Mouse (Mus musculus): ENCODE data around the gene Frmpd3. TPM values are rescaled to one million over a fixed set of nuclear protein-coding genes. Genes with fewer than 3 reads are reported as not detected.
A peak's percentile ranks its signal among the peaks of the same experiment; 100 is the strongest.

The Frmpd3 gene
- total and polyA plus RNA-seq, 3 experiments, result under 0.01 to 0.09 TPM; not detected in 1

DNA sequence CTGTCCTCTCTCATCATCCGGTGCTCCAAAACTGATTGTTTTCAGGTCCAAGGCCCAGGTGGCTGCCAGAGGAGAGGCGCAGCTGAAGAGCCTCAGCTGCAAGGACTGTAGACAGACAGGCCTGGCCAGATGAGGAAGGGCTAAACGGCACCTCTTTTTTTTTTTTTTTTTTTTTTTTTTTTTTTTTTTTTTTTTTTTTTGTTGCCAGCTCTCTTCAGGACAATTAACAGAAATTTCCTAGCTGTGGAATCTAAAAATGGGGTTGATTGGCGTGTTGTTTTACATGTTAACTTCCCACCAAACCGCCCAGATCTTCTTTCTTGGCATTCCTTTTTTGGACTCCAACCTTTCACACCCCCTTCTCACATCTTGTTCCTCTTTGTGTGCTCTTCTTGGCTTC lies 87.9 kb downstream of the Frmpd3 start:
- Histone ChIP-seq H3K27me3 (replicated peaks) (no peaks in the 10 kb centered on the region), H3K9me3 (replicated peaks; ENCODE audit: low read length) (no peaks in the 10 kb centered on the region), H3K36me3 (replicated peaks in 1 of 2; ENCODE audit: control insufficient read depth in 1 of 2, insufficient read depth in 1 of 2, low read length in 1 of 2) (no peaks in the 10 kb centered on the region), H3K4me2 (ENCODE audit: insufficient read depth, low read depth, poor library complexity, severe bottlenecking) (no peak overlapping the region), H3K27ac (ENCODE audit: insufficient read depth, low read depth) (no peak overlapping the region), H3K4me3 (replicated peaks in 1 of 3; ENCODE audit: low read depth in 2 of 3, low read length in 2 of 3, poor library complexity in 1 of 3) (no peak overlapping the region), H3K79me2 (replicated peaks; ENCODE audit: control insufficient read depth, extremely low read depth, insufficient read depth, poor library complexity, severe bottlenecking) (no peaks in the 10 kb centered on the region), H3K4me1 (ENCODE audit: control insufficient read depth in 1 of 2, insufficient read depth in 2 of 2) (peaks cover 10 to 23% of the 10 kb centered on the region in 2 experiments), H3K9ac (ENCODE audit: insufficient read depth, low read depth) (no peak overlapping the region)
- DNase-seq (ENCODE audit: extremely low read depth), result no peak
- dilution Hi-C loops (cut with MboI; ENCODE audit: extremely low pct_ligation_motif_present, extremely low pct_unique_long_range_greater_than_20kb, low sequenced_read_pairs) (no loop called here), in situ Hi-C loops (cut with MboI; ENCODE audit: low pct_ligation_motif_present, low pct_unique_long_range_greater_than_20kb, low sequenced_read_pairs) (no loop called here)
- TF ChIP-seq KAT2A (IDR thresholded peaks at IDR 0.05; ENCODE audit: insufficient replicate concordance, low read length), result no peak
- peak; percentile 87 for TF ChIP-seq ZNF384 (IDR thresholded peaks at IDR 0.05; ENCODE audit: low read depth, low read length)
- no peak for TF ChIP-seq MAZ (IDR thresholded peaks at IDR 0.05; ENCODE audit: low read depth, low read length)

DNA sequence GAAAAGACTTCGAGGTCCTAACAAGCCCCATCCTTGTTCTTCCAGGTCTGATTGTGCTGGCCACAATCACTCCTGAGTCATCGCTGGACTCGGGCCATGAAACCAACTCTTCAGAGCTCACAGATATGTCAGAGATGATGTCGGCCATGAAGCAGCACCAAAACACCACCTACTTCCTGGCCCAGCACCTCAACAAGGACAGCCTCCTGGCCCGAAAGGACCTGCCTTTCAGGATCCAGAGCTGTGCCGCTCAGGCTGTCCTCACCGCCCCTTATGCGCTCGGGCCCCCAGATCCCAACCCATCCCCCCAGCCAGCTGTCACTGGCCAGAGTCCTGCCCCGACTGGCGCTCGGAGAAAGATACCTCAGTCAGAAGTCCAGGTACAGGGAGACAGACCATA lies 88.4 kb downstream of the Frmpd3 start:
- TF ChIP-seq CHD1 (IDR thresholded peaks at IDR 0.05; ENCODE audit: low read depth, low read length), result no peak
- no peak for TF ChIP-seq PAX5 (IDR thresholded peaks at IDR 0.05; ENCODE audit: low read length)
- no peak for TF ChIP-seq E2F4 (IDR thresholded peaks at IDR 0.05; ENCODE audit: insufficient replicate concordance, low read depth, low read length)
- no peak for TF ChIP-seq MYC (IDR thresholded peaks at IDR 0.05; ENCODE audit: low read depth, low read length)
- no peak for TF ChIP-seq CHD2 (IDR thresholded peaks at IDR 0.05; ENCODE audit: low read length)
- no peak for TF ChIP-seq ZC3H11A (IDR thresholded peaks at IDR 0.05; ENCODE audit: low read depth, low read length)
- no peak for TF ChIP-seq ZNF384 (IDR thresholded peaks at IDR 0.05; ENCODE audit: low read depth, low read length)
- no peak for TF ChIP-seq JUN (IDR thresholded peaks at IDR 0.05; ENCODE audit: insufficient read depth, low read depth, low read length)
- no peak for TF ChIP-seq IRF4 (IDR thresholded peaks at IDR 0.05; ENCODE audit: low read depth, low read length)
- no peak overlapping the region for H3K4me3 ChIP-seq (replicated peaks in 1 of 3; ENCODE audit: low read depth in 2 of 3, low read length in 2 of 3, poor library complexity in 1 of 3)
- no peak for DNase-seq (ENCODE audit: extremely low read depth)
- dilution Hi-C loops (cut with MboI; ENCODE audit: extremely low pct_ligation_motif_present, extremely low pct_unique_long_range_greater_than_20kb, low sequenced_read_pairs) (no loop called here), in situ Hi-C loops (cut with MboI; ENCODE audit: low pct_ligation_motif_present, low pct_unique_long_range_greater_than_20kb, low sequenced_read_pairs) (no loop called here)
- no peaks in the 10 kb centered on the region for H3K27me3 ChIP-seq (replicated peaks)
- H3K9me3 ChIP-seq (replicated peaks; ENCODE audit: low read length), result no peaks in the 10 kb centered on the region
- H3K27ac ChIP-seq (ENCODE audit: insufficient read depth, low read depth), result no peak overlapping the region
- H3K79me2 ChIP-seq (replicated peaks; ENCODE audit: control insufficient read depth, extremely low read depth, insufficient read depth, poor library complexity, severe bottlenecking), result no peaks in the 10 kb centered on the region
- no peak overlapping the region for H3K9ac ChIP-seq (ENCODE audit: insufficient read depth, low read depth)
- H3K4me1 ChIP-seq (ENCODE audit: control insufficient read depth in 1 of 2, insufficient read depth in 2 of 2), result peaks cover 10 to 24% of the 10 kb centered on the region in 2 experiments
- H3K36me3 ChIP-seq (replicated peaks in 1 of 2; ENCODE audit: control insufficient read depth in 1 of 2, insufficient read depth in 1 of 2, low read length in 1 of 2), result no peaks in the 10 kb centered on the region
- no peak overlapping the region for H3K4me2 ChIP-seq (ENCODE audit: insufficient read depth, low read depth, poor library complexity, severe bottlenecking)

DNA sequence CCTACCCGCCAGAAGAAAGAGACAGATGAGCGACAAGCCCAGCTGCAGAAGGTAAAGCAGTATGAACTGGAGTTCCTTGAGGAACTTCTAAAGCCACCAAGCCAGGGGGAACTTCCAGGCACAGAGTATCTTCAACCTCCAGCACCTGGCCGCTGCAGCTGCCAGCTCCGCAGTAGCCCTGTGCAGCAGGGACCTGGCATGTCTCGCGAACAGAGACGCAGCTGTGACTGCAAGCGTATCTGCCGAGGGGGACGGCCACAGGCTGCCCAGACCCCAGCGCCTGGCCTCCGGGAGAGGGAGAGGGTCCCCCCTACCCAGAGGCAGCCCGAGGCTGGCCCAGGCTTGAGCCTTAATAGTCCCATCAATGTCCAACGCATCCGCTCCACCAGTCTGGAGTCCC lies 89.9 kb downstream of the Frmpd3 start:
- dilution Hi-C loops (cut with MboI; ENCODE audit: extremely low pct_ligation_motif_present, extremely low pct_unique_long_range_greater_than_20kb, low sequenced_read_pairs), result no loop called here
- DNase-seq (ENCODE audit: extremely low read depth), result no peak
- no peak overlapping the region for H3K4me3 ChIP-seq (replicated peaks in 1 of 3; ENCODE audit: low read depth in 2 of 3, low read length in 2 of 3, poor library complexity in 1 of 3)
- TF ChIP-seq CTCF (conservative IDR thresholded peaks at IDR 0.05 in 1 of 2, IDR thresholded peaks at IDR 0.05 in 1 of 2; ENCODE audit: low read depth in 2 of 2, low read length in 2 of 2) (no peak), JUND (conservative IDR thresholded peaks at IDR 0.05; ENCODE audit: low read depth, low read length) (no peak), ZNF384 (IDR thresholded peaks at IDR 0.05; ENCODE audit: low read depth, low read length) (no peak), NRF1 (IDR thresholded peaks at IDR 0.05; ENCODE audit: low read depth, low read length) (no peak), MAFK (IDR thresholded peaks at IDR 0.05; ENCODE audit: insufficient replicate concordance, low read length) (no peak), MXI1 (IDR thresholded peaks at IDR 0.05; ENCODE audit: low read depth, low read length) (no peak), USF2 (conservative IDR thresholded peaks at IDR 0.05; ENCODE audit: low read depth, low read length) (no peak), E2F4 (IDR thresholded peaks at IDR 0.05; ENCODE audit: insufficient replicate concordance, low read depth, low read length) (no peak), RCOR1 (conservative IDR thresholded peaks at IDR 0.05; ENCODE audit: low read depth, low read length) (no peak), MAZ (IDR thresholded peaks at IDR 0.05; ENCODE audit: low read depth, low read length) (no peak), ELF1 (IDR thresholded peaks at IDR 0.05; ENCODE audit: low read depth, low read length) (no peak), BHLHE40 (IDR thresholded peaks at IDR 0.05; ENCODE audit: low read depth, low read length) (no peak), GABPA (IDR thresholded peaks at IDR 0.05; ENCODE audit: insufficient replicate concordance, low read depth, low read length) (no peak)
- H3K36me3 ChIP-seq (replicated peaks in 1 of 2; ENCODE audit: control insufficient read depth in 1 of 2, insufficient read depth in 1 of 2, low read length in 1 of 2), result no peaks in the 10 kb centered on the region
- no peaks in the 10 kb centered on the region for H3K79me2 ChIP-seq (replicated peaks; ENCODE audit: control insufficient read depth, extremely low read depth, insufficient read depth, poor library complexity, severe bottlenecking)
- no peaks in the 10 kb centered on the region for H3K27me3 ChIP-seq (replicated peaks)
- peaks cover 10 to 27% of the 10 kb centered on the region in 2 experiments for H3K4me1 ChIP-seq (ENCODE audit: control insufficient read depth in 1 of 2, insufficient read depth in 2 of 2)
- in situ Hi-C loops (cut with MboI; ENCODE audit: low pct_ligation_motif_present, low pct_unique_long_range_greater_than_20kb, low sequenced_read_pairs), result no loop called here
- H3K9me3 ChIP-seq (replicated peaks; ENCODE audit: low read length), result no peaks in the 10 kb centered on the region
- no peak overlapping the region for H3K4me2 ChIP-seq (ENCODE audit: insufficient read depth, low read depth, poor library complexity, severe bottlenecking)
- no peak overlapping the region for H3K9ac ChIP-seq (ENCODE audit: insufficient read depth, low read depth)
- no peak overlapping the region for H3K27ac ChIP-seq (ENCODE audit: insufficient read depth, low read depth)
